In genomic region chr5:7899537-7899936, GRCm38 (mm10) we compare ENCODE assay signal across 9 mouse cellular contexts.
DNase-seq lines count a peak whose midpoint lies in the region; ATAC-seq and TF ChIP-seq lines count a peak whose summit lies in the region.
"Had no signal": no experiment of that assay in that cellular context is flagged by ENCODE, and none has a peak within 500 bp of the region (broad histone marks: within the 10 kb centered on the region; RNA-seq: fewer than 3 reads in every experiment).

No protein-coding gene starts in this region.

- H3K9ac ChIP-seq in hindbrain, postnatal 0 days (replicated peaks; ENCODE audit: low read length), result no peak overlapping the region

- H3K9me3 ChIP-seq in hindbrain, postnatal 0 days (ENCODE audit: low read length), result no peaks in the 10 kb centered on the region

- peak; percentile 70; the same call in 1 of the 2 replicates for ATAC-seq in hindbrain, postnatal 0 days

- no peaks in the 10 kb centered on the region for H3K4me1 ChIP-seq in hindbrain, postnatal 0 days (ENCODE audit: insufficient read depth, low read length)

- H3K4me2 ChIP-seq in hindbrain, postnatal 0 days (ENCODE audit: low read depth, low read length), result no peak overlapping the region

- no peak overlapping the region for H3K4me3 ChIP-seq in hindbrain, postnatal 0 days (ENCODE audit: low read length)

- peak; percentile 72 for TF ChIP-seq CTCF in hindbrain, postnatal 0 days (IDR thresholded peaks at IDR 0.05; ENCODE audit: low read depth)

- no peaks in the 10 kb centered on the region for H3K36me3 ChIP-seq in hindbrain, postnatal 0 days (ENCODE audit: insufficient read depth, low read length)

- H3K27me3 ChIP-seq in hindbrain, postnatal 0 days (ENCODE audit: insufficient read depth, low read length), result no peaks in the 10 kb centered on the region

- peak; percentile 3 for DNase-seq in gastrocnemius, adult 18-20 months (ENCODE audit: low spot score)
- DNase-seq in gastrocnemius, postnatal 25 days, result no peak
- peak; percentile 10 for DNase-seq in ovary, postnatal 36 days (ENCODE audit: low spot score)
- DNase-seq in ovary, adult 18-20 months (ENCODE audit: low spot score), result no peak
- peak; percentile 80 for DNase-seq in hindbrain, postnatal 0 days (ENCODE audit: low spot score)
- peak; percentile 15 for DNase-seq in neural tube, embryonic 10.5 days (ENCODE audit: extremely low spot score, low spot score)
- no peak for DNase-seq in T-cell, adult 2 months (ENCODE audit: low spot score)
- DNase-seq in adipocyte (ENCODE audit: low spot score), result no peak

- WGBS in hindbrain, postnatal 0 days, result 59% methylated on average over 3 of the region's 3 CpGs

- no peak overlapping the region for H3K27ac ChIP-seq in hindbrain, postnatal 0 days
- H3K27ac ChIP-seq: macrophage had no signal

Comparison
In these comparisons a context has a peak if more than half of its experiments do, and no peak if none do; other contexts are left out.
1. DNase-seq: peak in gastrocnemius, adult 18-20 months (single experiment), ovary, postnatal 36 days (single experiment), hindbrain, postnatal 0 days (single experiment) and neural tube, embryonic 10.5 days (single experiment); none in gastrocnemius, postnatal 25 days (single experiment), ovary, adult 18-20 months (single experiment), T-cell, adult 2 months (single experiment) and adipocyte (single experiment).